Mouse (Mus musculus) kidney, embryonic 16.5 days (tissue): ENCODE data around the gene Prss8. TPM values are rescaled to one million over a fixed set of nuclear protein-coding genes. Genes with fewer than 3 reads are reported as not detected.

Experiments
- ATAC-seq: fragments of 200-750 bp; cut with Nextera tagmentation; 2 replicates; pipeline ENCODE4 v1.8.0; 2017; ENCODE audit warnings: moderate TSS enrichment; ENCODE audit not compliant: low FRiP score, low TSS enrichment
- H3K27ac ChIP-seq: fragments of 300-500 bp; sonication (generic); 2 replicates; pipeline ENCODE4 v1.5.1; 2014; ENCODE audit warnings: low read length
- H3K27me3 ChIP-seq: fragments of 300-500 bp; sonication (generic); 2 replicates; pipeline ENCODE4 v1.6.1; 2014; ENCODE audit warnings: low read length, control low read depth, mixed read lengths; ENCODE audit not compliant: insufficient read depth
- H3K36me3 ChIP-seq: fragments of 300-500 bp; sonication (generic); 2 replicates; pipeline ENCODE4 v1.6.1; 2014; ENCODE audit warnings: low read length, control low read depth, mixed read lengths; ENCODE audit not compliant: insufficient read depth
- H3K4me1 ChIP-seq: fragments of 300-500 bp; sonication (generic); 2 replicates; pipeline ENCODE4 v1.6.1; 2014; ENCODE audit warnings: low read length, control low read depth, mixed read lengths; ENCODE audit not compliant: insufficient read depth
- H3K4me2 ChIP-seq: fragments of 300-500 bp; sonication (generic); replicated peaks from 2 replicates; pipeline ENCODE4 v1.6.1; 2014; ENCODE audit warnings: low read depth, low read length
- H3K4me3 ChIP-seq: fragments of 300-500 bp; sonication (generic); 2 replicates; pipeline ENCODE4 v1.5.1; 2014; ENCODE audit warnings: mild to moderate bottlenecking, low read length
- H3K9ac ChIP-seq: fragments of 300-500 bp; sonication (generic); replicated peaks from 2 replicates; pipeline ENCODE4 v1.6.1; 2014; ENCODE audit warnings: low read length
- H3K9me3 ChIP-seq: fragments of 300-500 bp; sonication (generic); 2 replicates; pipeline ENCODE4 v1.6.1; 2016; ENCODE audit warnings: low read length, control low read depth
- WGBS: fragments of 180-500 bp; shearing (Covaris S2); extraction: QIAGEN DNeasy Blood & Tissue Kit; methylation state at CpG from one replicate; pipeline ENCODE4 v1.1.7; 2014; 5-methylcytosine and 5-hydroxymethylcytosine counted together
- polyA plus RNA-seq: library from polyadenylated mRNA; unstranded; fragments of >200 nt; fragmentation: Nextera tagmentation; extraction: Ambion mirVana; gene quantifications from 2 replicates; pipeline ENCODE4 v1.2.1, GENCODE M21; 2015

Prss8 gene
- polyA plus RNA-seq, 1 experiment from 2014 or later: 98.7 TPM

DNA sequence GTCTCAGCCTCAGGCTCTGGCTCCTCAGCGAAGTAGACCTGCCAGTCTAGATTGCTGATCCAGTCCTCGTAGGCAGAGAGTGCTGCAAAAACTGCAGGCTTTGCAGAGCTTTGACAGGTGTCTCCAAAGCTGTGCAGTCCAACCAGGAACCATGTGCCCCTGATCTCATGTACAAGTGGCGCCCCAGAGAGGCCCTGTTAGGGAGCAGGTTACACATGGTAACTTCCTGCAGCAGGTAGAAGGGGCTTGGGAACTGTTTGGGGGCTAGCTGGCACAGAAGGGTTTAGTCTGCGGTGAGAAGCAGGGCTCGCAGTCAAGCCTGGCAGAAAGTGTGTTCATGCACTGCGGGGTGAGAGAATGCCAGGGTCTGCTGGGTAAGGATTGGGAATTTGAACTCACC is 43.4 kb downstream of the Prss8 start:
- Histone ChIP-seq H3K4me1 (peaks cover 6% of the 10 kb centered on the region), H3K4me2 (no peak overlapping the region), H3K9ac (no peak overlapping the region), H3K27ac (no peak overlapping the region), H3K9me3 (no peaks in the 10 kb centered on the region), H3K27me3 (no peaks in the 10 kb centered on the region), H3K36me3 (peaks cover 63% of the 10 kb centered on the region), H3K4me3 (no peak overlapping the region)
- ATAC-seq: no peak
- WGBS: 90% methylated on average over 6 of the region's 6 CpGs

DNA sequence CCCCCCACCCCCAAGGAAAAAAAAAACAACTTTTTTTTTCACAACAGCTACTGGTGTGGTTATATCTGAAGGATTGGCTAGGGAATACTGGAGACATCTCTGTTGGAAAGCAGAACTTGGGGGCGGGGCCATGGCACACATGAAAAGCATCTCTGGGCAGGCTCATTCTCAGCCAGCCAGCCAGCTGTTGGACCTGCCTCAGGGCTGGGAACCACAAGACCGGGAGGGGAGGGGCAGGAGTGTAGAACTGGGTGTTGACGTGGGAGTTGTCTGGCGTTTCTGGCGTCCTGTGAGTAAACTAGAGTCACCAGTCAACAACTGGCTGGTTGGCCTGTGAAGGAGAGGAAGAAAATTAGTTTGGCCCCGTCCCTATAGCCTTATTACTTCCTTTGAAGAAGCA is 44.0 kb downstream of the Prss8 start:
- 51% methylated on average over 6 of the region's 6 CpGs for WGBS
- peaks cover 6% of the 10 kb centered on the region for H3K4me1 ChIP-seq
- no peaks in the 10 kb centered on the region for H3K27me3 ChIP-seq
- peaks cover 69% of the 10 kb centered on the region for H3K36me3 ChIP-seq
- no peak overlapping the region for H3K4me2 ChIP-seq
- no peak for ATAC-seq
- H3K4me3 ChIP-seq: no peak overlapping the region
- H3K9me3 ChIP-seq: no peaks in the 10 kb centered on the region
- no peak overlapping the region for H3K9ac ChIP-seq
- H3K27ac ChIP-seq: no peak overlapping the region

DNA sequence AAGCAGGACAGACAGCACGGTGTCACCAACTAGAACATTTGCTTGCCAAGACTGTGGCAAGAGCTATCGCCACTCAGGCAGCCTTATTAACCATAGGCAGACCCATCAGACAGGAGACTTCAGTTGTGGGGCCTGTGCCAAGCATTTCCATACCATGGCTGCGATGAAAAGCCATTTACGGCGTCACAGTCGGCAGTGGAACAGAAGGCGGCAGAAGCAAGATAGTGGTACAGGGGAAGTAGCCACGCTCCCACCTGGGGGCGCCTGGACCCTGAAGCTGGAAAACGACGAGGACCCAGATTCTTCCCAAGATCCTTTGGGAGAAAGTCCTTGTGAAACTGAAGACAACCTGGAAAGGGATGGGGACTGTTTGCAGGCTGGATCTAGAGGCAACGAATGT is 49.5 kb downstream of the Prss8 start:
- H3K36me3 ChIP-seq: peaks cover 72% of the 10 kb centered on the region
- 85% methylated on average over 12 of the region's 12 CpGs for WGBS
- peaks cover 15% of the 10 kb centered on the region for H3K4me1 ChIP-seq
- H3K4me3 ChIP-seq: no peak overlapping the region
- no peaks in the 10 kb centered on the region for H3K27me3 ChIP-seq
- no peaks in the 10 kb centered on the region for H3K9me3 ChIP-seq
- H3K27ac ChIP-seq: no peak overlapping the region
- H3K9ac ChIP-seq: no peak overlapping the region
- no peak overlapping the region for H3K4me2 ChIP-seq
- ATAC-seq: no peak

DNA sequence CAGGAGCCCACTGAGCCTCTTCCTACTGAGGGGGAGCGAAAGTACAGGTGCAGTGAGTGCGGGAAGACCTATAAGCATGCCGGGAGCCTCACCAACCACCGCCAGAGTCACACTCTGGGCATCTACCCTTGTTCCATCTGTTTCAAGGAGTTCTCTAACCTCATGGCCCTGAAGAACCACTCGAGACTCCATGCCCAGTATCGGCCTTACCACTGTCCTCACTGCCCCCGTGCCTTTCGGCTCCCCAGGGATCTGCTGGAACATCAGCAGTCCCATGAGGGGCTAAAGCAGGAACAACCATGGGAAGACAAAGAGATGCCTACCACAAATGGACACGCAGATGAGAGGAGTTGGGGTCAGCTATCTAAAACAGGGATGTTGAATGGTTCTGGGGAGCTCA is 50.6 kb downstream of the Prss8 start:
- H3K4me2 ChIP-seq: no peak overlapping the region
- ATAC-seq: no peak
- H3K4me3 ChIP-seq: no peak overlapping the region
- no peaks in the 10 kb centered on the region for H3K27me3 ChIP-seq
- H3K4me1 ChIP-seq: peaks cover 19% of the 10 kb centered on the region
- H3K36me3 ChIP-seq: peaks cover 65% of the 10 kb centered on the region
- no peak overlapping the region for H3K27ac ChIP-seq
- H3K9ac ChIP-seq: no peak overlapping the region
- WGBS: 95% methylated on average over 9 of the region's 9 CpGs
- no peaks in the 10 kb centered on the region for H3K9me3 ChIP-seq

DNA sequence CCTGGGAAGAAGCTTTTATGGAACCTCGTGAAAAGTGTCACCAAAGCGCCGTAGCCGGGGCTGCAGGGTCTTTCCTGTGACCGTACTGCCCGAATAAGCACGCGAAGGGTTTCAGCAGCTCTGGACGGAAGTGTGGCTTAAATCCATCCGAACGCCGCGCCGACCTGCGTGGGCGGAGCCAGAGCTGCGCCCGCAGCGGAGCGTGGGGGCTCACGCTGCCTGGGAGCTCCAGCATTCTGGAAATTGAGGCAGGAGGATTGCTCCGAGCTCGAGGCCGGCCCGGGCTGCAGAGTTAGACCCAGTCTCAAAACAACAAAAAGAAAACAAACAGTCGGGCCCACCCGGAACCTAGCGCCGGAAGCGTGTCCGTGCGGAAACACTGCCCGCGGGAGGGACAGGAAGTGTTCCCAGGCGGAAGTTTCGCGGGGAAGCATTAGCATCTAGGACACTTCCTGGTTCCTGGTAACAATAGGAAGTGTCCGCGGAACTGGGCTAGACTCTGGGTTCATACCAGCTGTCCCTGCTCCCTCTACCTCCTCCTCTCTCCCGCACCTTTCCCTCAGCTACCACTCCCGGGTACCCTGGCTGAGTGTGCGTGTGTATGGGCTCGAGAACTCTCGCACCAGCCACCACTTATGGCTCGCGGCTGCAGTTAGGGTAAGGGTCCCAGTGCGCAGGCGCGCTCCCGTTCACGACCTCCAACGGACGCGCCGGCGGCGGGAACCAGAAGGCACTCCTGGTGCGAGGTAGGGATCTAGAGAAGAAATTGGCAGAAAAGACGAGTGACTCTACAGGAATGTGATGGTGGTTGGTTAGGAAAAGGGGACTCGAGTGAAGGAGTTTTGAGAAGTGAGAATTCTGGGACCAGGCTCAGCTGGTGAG is 53.2 kb downstream of the Prss8 start, which contains the start of gene Zfp668:
Gene Zfp668 (minus strand): TSS at position 362 of the 882 bp plus-strand sequence.
- no peaks in the 10 kb centered on the region for H3K27me3 ChIP-seq
- peak; percentile 76 for ATAC-seq
- peak within 1 kb of the TSS; percentile 93 for H3K4me3 ChIP-seq
- H3K4me2 ChIP-seq: peak within 1 kb of the TSS; percentile 85
- H3K9ac ChIP-seq: peak within 1 kb of the TSS; percentile 91
- peaks cover 26% of the 10 kb centered on the region for H3K4me1 ChIP-seq
- H3K9me3 ChIP-seq: no peaks in the 10 kb centered on the region
- H3K27ac ChIP-seq: peak within 1 kb of the TSS; percentile 99
- H3K36me3 ChIP-seq: peaks cover 39% of the 10 kb centered on the region
- under 1% methylated on average over 60 of the region's 60 CpGs for WGBS

DNA sequence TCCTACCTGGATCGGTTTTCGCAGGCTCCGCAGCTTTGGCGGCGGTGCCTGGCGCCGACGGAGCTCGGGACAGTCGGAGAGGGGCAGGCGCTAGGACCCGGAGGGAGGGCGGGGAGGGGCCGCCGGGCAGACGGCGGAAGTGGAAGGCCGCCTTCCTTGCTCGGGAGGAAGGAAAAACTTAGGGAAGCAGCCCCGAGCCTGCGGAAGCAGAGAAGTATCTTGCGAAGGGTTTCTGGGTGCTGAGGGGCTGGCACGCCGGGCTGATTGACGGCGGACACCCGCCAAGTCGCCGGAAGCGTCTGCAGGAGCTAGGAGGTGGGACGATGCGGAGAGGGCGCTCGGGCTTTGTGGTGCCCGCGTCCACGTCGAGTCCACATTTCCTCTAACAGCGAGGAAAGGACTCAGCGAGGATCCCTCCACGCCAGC is 53.9 kb downstream of the Prss8 start, which contains the start of gene Zfp646:
Gene Zfp646 (plus strand): TSS at position 181 of the 426 bp plus-strand sequence.
- Histone ChIP-seq H3K4me1 (peaks cover 26% of the 10 kb centered on the region), H3K36me3 (peaks cover 33% of the 10 kb centered on the region), H3K9me3 (no peaks in the 10 kb centered on the region), H3K4me3 (peak within 1 kb of the TSS; percentile 93), H3K27ac (peak within 1 kb of the TSS; percentile 99), H3K4me2 (peak within 1 kb of the TSS; percentile 85), H3K9ac (peak within 1 kb of the TSS; percentile 91), H3K27me3 (no peaks in the 10 kb centered on the region)
- WGBS: under 1% methylated on average over 40 of the region's 41 CpGs
- ATAC-seq: peak; percentile 92

Other genes starting within 250 kb of the Prss8 start
- gene Bcl7c, start 221.2 kb downstream of the Prss8 start, polyA plus RNA-seq: 50.5 and 54.5 TPM in 2 replicates
- 14.0 and 14.7 TPM in 2 replicates for gene Ctf1, start 217.4 kb downstream of the Prss8 start, polyA plus RNA-seq
- 0.15 and 0.32 TPM in 2 replicates for gene Ctf2, start 197.9 kb downstream of the Prss8 start, polyA plus RNA-seq
- gene Fbxl19, start 185.6 kb downstream of the Prss8 start, polyA plus RNA-seq: 5.4 TPM in 2 replicates
- gene Orai3, start 160.3 kb downstream of the Prss8 start, polyA plus RNA-seq: 31.2 and 34.8 TPM in 2 replicates
- 18.9 and 19.4 TPM in 2 replicates for gene Setd1a, start 153.4 kb downstream of the Prss8 start, polyA plus RNA-seq
- gene Gm49388, start 144.5 kb downstream of the Prss8 start, polyA plus RNA-seq: not detected in 2 replicates
- 28.2 and 33.2 TPM in 2 replicates for gene Hsd3b7, start 129.5 kb downstream of the Prss8 start, polyA plus RNA-seq
- 44.6 and 48.0 TPM in 2 replicates for gene Stx4a, start 105.8 kb downstream of the Prss8 start, polyA plus RNA-seq
- gene Stx1b, start 105.6 kb downstream of the Prss8 start, polyA plus RNA-seq: 3.6 and 4.4 TPM in 2 replicates
- gene Zfp646, start 53.9 kb downstream of the Prss8 start, polyA plus RNA-seq: 13.0 and 15.7 TPM in 2 replicates
- gene Zfp668, start 53.3 kb downstream of the Prss8 start, polyA plus RNA-seq: 21.0 and 25.6 TPM in 2 replicates
- gene Prss53, start 39.1 kb downstream of the Prss8 start, polyA plus RNA-seq: 5.9 and 6.5 TPM in 2 replicates
- not detected in 2 replicates for gene Gm21974, start 34.6 kb downstream of the Prss8 start, polyA plus RNA-seq
- gene Vkorc1, start 34.5 kb downstream of the Prss8 start, polyA plus RNA-seq: 163 and 168 TPM in 2 replicates
- 155 and 156 TPM in 2 replicates for gene Bckdk, start 26.0 kb downstream of the Prss8 start, polyA plus RNA-seq
- gene Kat8, start 17.6 kb downstream of the Prss8 start, polyA plus RNA-seq: 42.7 and 44.4 TPM in 2 replicates
- 15.2 TPM in 2 replicates for gene Prss36, start 16.6 kb upstream of the Prss8 start, polyA plus RNA-seq
- 359 and 373 TPM in 2 replicates for gene Fus, start 37.4 kb upstream of the Prss8 start, polyA plus RNA-seq
- 60.1 and 61.8 TPM in 2 replicates for gene Pycard, start 63.8 kb upstream of the Prss8 start, polyA plus RNA-seq
- 0.16 and 0.23 TPM in 2 replicates for gene Trim72, start 73.8 kb upstream of the Prss8 start, polyA plus RNA-seq
- gene Itgam, start 132.5 kb upstream of the Prss8 start, polyA plus RNA-seq: 0.80 and 1.0 TPM in 2 replicates
- not detected in 2 replicates for gene Gm49368, start 132.6 kb upstream of the Prss8 start, polyA plus RNA-seq
- gene Itgax, start 199.4 kb upstream of the Prss8 start, polyA plus RNA-seq: 0.06 TPM in 2 replicates
- not detected in 2 replicates for gene Itgad, start 224.3 kb upstream of the Prss8 start, polyA plus RNA-seq